Mouse (Mus musculus) heart, adult 2 months (tissue): ENCODE measurements around the gene Rnf215. TPM values are rescaled to one million over a fixed set of nuclear protein-coding genes. Genes with fewer than 3 reads are reported as not detected.
"Not testable (repeated sequence)": the region's sequence is repeated elsewhere in the genome, so short reads cannot be mapped to it uniquely, and the experiment has no call there.

Experiments
- DNase-seq, 2 experiments: peaks; one replicate each; pipeline ENCODE4 v3.0.0; 2021
- H3K27ac ChIP-seq: fragments of 200-600 bp; 2 replicates; pipeline ENCODE4 v1.8.1; 2022
- H3K27me3 ChIP-seq: fragments of 200-500 bp; 2 replicates; pipeline ENCODE4 v1.6.1; 2012; ENCODE audit warnings: mild to moderate bottlenecking, low read length, inconsistent platforms, mixed read lengths; ENCODE audit not compliant: control insufficient read depth, insufficient read depth
- H3K36me3 ChIP-seq: fragments of 200-500 bp; 2 replicates; pipeline ENCODE4 v1.6.1; 2012; ENCODE audit warnings: low read length, inconsistent platforms; ENCODE audit not compliant: control insufficient read depth, insufficient read depth
- H3K4me1 ChIP-seq: fragments of 200-500 bp; 2 replicates; pipeline ENCODE4 v1.6.1; 2011; ENCODE audit warnings: low read length; ENCODE audit not compliant: control insufficient read depth, insufficient read depth
- H3K4me3 ChIP-seq: fragments of 200-600 bp; 2 replicates; pipeline ENCODE4 v1.8.1; 2022
- H3K79me2 ChIP-seq: fragments of 200-500 bp; replicated peaks from 2 replicates; pipeline ENCODE4 v1.6.1; 2012; ENCODE audit warnings: mild to moderate bottlenecking, inconsistent platforms, low read length, moderate library complexity, mixed read lengths; ENCODE audit not compliant: control insufficient read depth, insufficient read depth
- H3K9ac ChIP-seq: fragments of 200-500 bp; 2 replicates; pipeline ENCODE4 v1.6.1; 2012; ENCODE audit warnings: low read depth, mild to moderate bottlenecking, control low read depth, inconsistent platforms, low read length, mixed read lengths
- CTCF ChIP-seq: fragments of 200-600 bp; IDR thresholded peaks from 2 replicates; pipeline ENCODE4 v1.8.1; 2022; ENCODE audit warnings: antibody characterized with exemption, mild to moderate bottlenecking, moderate library complexity
- EP300 ChIP-seq: fragments of 200-500 bp; IDR thresholded peaks from 2 replicates; pipeline ENCODE4 v1.6.1; 2011; ENCODE audit warnings: low read depth, low read length, control low read depth; ENCODE audit not compliant: insufficient read depth
- POLR2A ChIP-seq: fragments of 200-500 bp; IDR thresholded peaks from 2 replicates; pipeline ENCODE4 v1.6.1; 2011; ENCODE audit warnings: mild to moderate bottlenecking, low read depth, low read length, control low read depth; ENCODE audit not compliant: insufficient read depth
- WGBS: fragments of 180-500 bp; shearing (Covaris S2); methylation state at CpG from one replicate; pipeline ENCODE4 v1.1.7; 2018; 5-methylcytosine and 5-hydroxymethylcytosine counted together
- intact Hi-C: fragments of 180-260 bp; cut with DNase I; formaldehyde crosslinking; loops from one replicate; pipeline ENCODE4 v1.15.1; 2025
- polyA plus RNA-seq: library from polyadenylated mRNA; depleted of rRNA; stranded (reverse); fragments of >200 nt; gene quantifications from 2 replicates; pipeline ENCODE4 v1.2.3, GENCODE M21; 2012
- total RNA-seq, 2 experiments: library from RNA; stranded (reverse); gene quantifications; 2 replicates each; pipeline ENCODE4 v1.2.3; 2021

The Rnf215 gene
- total and polyA plus RNA-seq, 3 experiments = 12.9 to 16.1 (median 13.4) TPM

DNA sequence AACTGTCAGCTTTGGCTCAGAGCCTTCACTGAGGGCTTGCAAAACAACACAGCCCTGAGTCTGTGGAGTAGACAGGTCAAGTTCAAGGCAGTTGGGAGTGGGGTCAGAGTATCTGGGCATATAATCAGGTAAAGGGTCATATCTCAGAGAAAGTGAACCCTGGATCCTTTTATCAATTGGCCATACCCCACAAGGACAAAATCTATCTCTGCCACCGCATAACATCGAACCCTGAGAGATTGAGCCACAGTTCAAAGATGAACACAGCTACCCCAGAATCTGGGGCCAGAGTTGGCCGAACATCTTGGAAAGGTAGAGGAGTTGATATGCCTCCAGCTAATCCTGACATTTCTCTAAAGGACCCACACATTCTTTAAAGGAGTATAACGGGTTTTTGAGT, 23.0 kb upstream of the Rnf215 start:
- no peak overlapping the region for H3K9ac ChIP-seq
- no peaks in the 10 kb centered on the region for H3K27me3 ChIP-seq
- TF ChIP-seq CTCF (no peak), EP300 (no peak), POLR2A (no peak)
- no peaks in the 10 kb centered on the region for H3K36me3 ChIP-seq
- intact Hi-C loops = no loop called here
- DNase-seq = no peak
- whole genome bisulfite sequencing = 88% methylated on average over 4 of the region's 4 CpGs
- no peak overlapping the region for H3K4me3 ChIP-seq
- no peaks in the 10 kb centered on the region for H3K79me2 ChIP-seq
- H3K27ac ChIP-seq = no peak overlapping the region
- H3K4me1 ChIP-seq = peaks cover 3% of the 10 kb centered on the region

GRCm38 (mm10) chr11:4112861-4113260, 22.1 kb upstream of the Rnf215 start:
- 92% methylated on average over 6 of the region's 6 CpGs for WGBS
- DNase-seq = no peak

GRCm38 (mm10) chr11:4113496-4113895, 21.5 kb upstream of the Rnf215 start:
- Histone ChIP-seq H3K79me2 (no peaks in the 10 kb centered on the region), H3K4me3 (no peak overlapping the region), H3K4me1 (peaks cover 8% of the 10 kb centered on the region), H3K36me3 (no peaks in the 10 kb centered on the region), H3K27me3 (no peaks in the 10 kb centered on the region), H3K27ac (no peak overlapping the region), H3K9ac (no peak overlapping the region)
- WGBS = 67% methylated on average over 4 of the region's 4 CpGs
- DNase-seq = no peak
- intact Hi-C loops = no loop called here
- TF ChIP-seq EP300 = no peak
- TF ChIP-seq CTCF = no peak

More at GRCm38 (mm10) chr11:4112861-4113260, 22.1 kb upstream of the Rnf215 start:
- intact Hi-C loops = no loop called here
- Histone ChIP-seq H3K9ac (no peak overlapping the region), H3K27ac (no peak overlapping the region), H3K4me1 (peaks cover 8% of the 10 kb centered on the region), H3K4me3 (no peak overlapping the region), H3K36me3 (no peaks in the 10 kb centered on the region), H3K79me2 (no peaks in the 10 kb centered on the region), H3K27me3 (no peaks in the 10 kb centered on the region)
- TF ChIP-seq POLR2A (no peak), CTCF (no peak), EP300 (no peak)

DNA sequence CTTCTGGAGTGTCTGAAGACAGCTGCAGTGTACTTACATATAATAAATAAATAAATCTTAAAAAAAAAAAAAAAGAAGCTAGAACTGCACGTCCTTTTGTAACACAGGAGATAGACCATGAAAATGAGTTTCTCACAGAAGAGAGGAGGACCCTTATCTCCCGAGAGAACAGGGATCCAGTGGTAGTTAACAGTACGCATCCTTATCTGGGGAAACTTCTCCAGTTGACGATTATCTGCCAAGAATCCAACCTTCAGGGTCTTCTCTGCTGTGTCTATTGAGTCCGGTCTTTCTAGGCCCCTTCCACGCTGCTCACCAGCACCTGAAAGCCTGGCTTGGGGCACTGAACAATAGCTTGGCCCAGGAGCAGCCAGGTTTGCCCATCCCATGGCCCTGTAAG, 21.0 kb upstream of the Rnf215 start:
- peaks cover 8% of the 10 kb centered on the region for H3K4me1 ChIP-seq
- DNase-seq = no peak
- H3K36me3 ChIP-seq = no peaks in the 10 kb centered on the region
- WGBS = 76% methylated on average over 6 of the region's 6 CpGs
- H3K27ac ChIP-seq = no peak overlapping the region
- no peaks in the 10 kb centered on the region for H3K27me3 ChIP-seq
- no peak overlapping the region for H3K4me3 ChIP-seq
- intact Hi-C loops = no loop called here
- no peak overlapping the region for H3K9ac ChIP-seq
- TF ChIP-seq EP300 (no peak), CTCF (no peak), POLR2A (no peak)
- H3K79me2 ChIP-seq = no peaks in the 10 kb centered on the region

- H3K27ac ChIP-seq, H3K4me3 ChIP-seq, H3K27me3 ChIP-seq, intact Hi-C loops, H3K4me1 ChIP-seq, DNase-seq, H3K36me3 ChIP-seq, H3K79me2 ChIP-seq, H3K9ac ChIP-seq: not testable (repeated sequence)
- WGBS = 83% methylated on average over 6 of the region's 6 CpGs
These were observed 20.5 kb upstream of the Rnf215 start for GRCm38 (mm10) chr11:4114541-4114940.

DNA sequence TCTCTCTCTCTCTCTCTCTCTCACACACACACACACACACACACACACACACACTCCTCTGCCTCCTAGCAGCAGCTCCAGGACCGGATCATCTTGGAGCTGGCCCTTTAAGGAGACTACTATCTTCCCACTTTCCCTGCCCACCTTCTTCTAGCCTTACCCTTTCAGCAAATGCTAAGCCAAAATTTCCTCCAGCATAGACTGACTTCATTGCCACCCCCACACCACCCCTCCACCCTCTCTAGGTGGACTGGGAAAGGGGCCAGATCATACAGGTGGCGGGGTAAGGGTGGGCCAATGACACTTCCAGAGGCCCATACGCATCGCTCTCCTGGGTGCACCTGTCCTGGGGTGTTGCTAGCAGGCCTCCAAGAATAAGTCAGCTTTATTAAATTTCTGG, 19.6 kb upstream of the Rnf215 start:
- intact Hi-C loops = no loop called here
- peaks cover 8% of the 10 kb centered on the region for H3K4me1 ChIP-seq
- no peak for DNase-seq
- no peaks in the 10 kb centered on the region for H3K79me2 ChIP-seq
- TF ChIP-seq EP300 = no peak
- no peak for TF ChIP-seq CTCF
- no peak for TF ChIP-seq POLR2A
- H3K4me3 ChIP-seq = no peak overlapping the region
- H3K9ac ChIP-seq = no peak overlapping the region
- H3K36me3 ChIP-seq = no peaks in the 10 kb centered on the region
- no peaks in the 10 kb centered on the region for H3K27me3 ChIP-seq
- H3K27ac ChIP-seq = no peak overlapping the region
- 90% methylated on average over 4 of the region's 4 CpGs for WGBS
